Mouse (Mus musculus): ENCODE data around the gene Zrsr2. TPM values are rescaled to one million over a fixed set of nuclear protein-coding genes. Genes with fewer than 3 reads are reported as not detected.

The Zrsr2 gene
- polyA plus RNA-seq, 1 experiment from 2014 or later, result 42.8 TPM

GRCm38 (mm10) chrX:163951618-163952017 lies 6.8 kb downstream of the Zrsr2 start:
- ATAC-seq (no peak), DNase-seq (ENCODE audit: low read depth, low spot score) (no peak)
- in situ Hi-C loops (cut with MboI; ENCODE audit: low pct_unique_long_range_greater_than_20kb), result loop anchor here (10.0 kb wide), 1 partner anchor 123 kb away; the partner anchor contains the start of gene Siah1b
- ChIA-PET POLR2A (no interaction called here), CTCF (no interaction called here)
- no peak for TF ChIP-seq CTCF (IDR thresholded peaks at IDR 0.05)
- peaks cover 9% of the 10 kb centered on the region for H3K27me3 ChIP-seq

GRCm38 (mm10) chrX:163944381-163944780 lies 14.1 kb downstream of the Zrsr2 start:
- CTCF ChIA-PET, result no interaction called here
- peak; percentile 39 for ATAC-seq
- no peak for TF ChIP-seq CTCF (IDR thresholded peaks at IDR 0.05)
- no peak for DNase-seq (ENCODE audit: low read depth, low spot score)
- no peaks in the 10 kb centered on the region for H3K27me3 ChIP-seq
- in situ Hi-C loops (cut with MboI; ENCODE audit: low pct_unique_long_range_greater_than_20kb), result no loop called here
- POLR2A ChIA-PET, result no interaction called here

- in situ Hi-C loops (cut with MboI; ENCODE audit: low pct_unique_long_range_greater_than_20kb), result no loop called here
- CTCF ChIA-PET, result no interaction called here
- ATAC-seq (peak; percentile 92), DNase-seq (ENCODE audit: low read depth, low spot score) (peak; percentile 25)
- TF ChIP-seq CTCF (IDR thresholded peaks at IDR 0.05), result no peak
- no peaks in the 10 kb centered on the region for H3K27me3 ChIP-seq
- POLR2A ChIA-PET, result no interaction called here
Observed at GRCm38 (mm10) chrX:163938587-163938986, 19.9 kb downstream of the Zrsr2 start.

DNA sequence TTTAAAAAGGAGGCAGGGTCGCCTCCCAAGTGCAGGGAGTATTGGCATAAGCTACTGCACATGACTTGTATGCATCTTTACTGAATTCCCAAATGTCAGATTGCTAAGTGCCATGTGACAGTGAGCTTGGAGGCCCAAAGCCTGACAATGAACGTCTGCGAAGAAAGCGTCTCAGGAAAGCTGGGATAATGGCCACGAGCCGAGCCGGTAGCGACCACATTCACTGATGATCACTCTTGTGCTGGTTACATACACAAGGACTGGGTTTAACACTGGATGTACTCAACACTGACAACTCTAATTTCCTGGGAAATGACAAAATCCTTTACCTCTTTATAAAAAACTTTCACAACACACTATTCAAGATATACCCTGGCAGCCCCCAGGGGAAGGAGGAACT lies 23.7 kb downstream of the Zrsr2 start:
- ATAC-seq (no peak), DNase-seq (ENCODE audit: low read depth, low spot score) (no peak)
- peaks cover 13% of the 10 kb centered on the region for H3K27me3 ChIP-seq
- in situ Hi-C loops (cut with MboI; ENCODE audit: low pct_unique_long_range_greater_than_20kb), result no loop called here
- ChIA-PET POLR2A (interaction anchor here (0.6 kb wide), 2 partner anchors 36 to 135 kb away, joined by 3 read pairs; no protein-coding TSS in a partner anchor), CTCF (no interaction called here)
- no peak for TF ChIP-seq CTCF (IDR thresholded peaks at IDR 0.05)

DNA sequence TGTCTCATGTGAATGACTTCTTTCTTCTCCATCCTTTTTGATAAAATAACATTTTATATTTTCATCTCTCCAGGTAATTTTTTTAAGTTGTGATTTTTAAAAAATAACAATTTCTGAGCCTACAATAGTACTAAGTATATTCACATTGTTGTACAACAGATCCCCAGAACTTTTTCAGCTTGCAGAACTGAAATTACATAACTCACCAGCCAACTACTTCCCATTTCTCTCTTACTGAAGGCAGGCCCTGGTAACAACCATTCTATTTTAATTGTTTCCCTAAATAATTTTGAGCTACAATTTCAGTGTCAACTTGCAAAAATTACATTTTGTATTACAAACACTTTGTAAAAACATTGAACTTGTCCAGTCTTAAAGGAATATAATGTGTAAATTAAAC lies 28.9 kb downstream of the Zrsr2 start:
- in situ Hi-C loops (cut with MboI; ENCODE audit: low pct_unique_long_range_greater_than_20kb), result no loop called here
- POLR2A ChIA-PET, result no interaction called here

DNA sequence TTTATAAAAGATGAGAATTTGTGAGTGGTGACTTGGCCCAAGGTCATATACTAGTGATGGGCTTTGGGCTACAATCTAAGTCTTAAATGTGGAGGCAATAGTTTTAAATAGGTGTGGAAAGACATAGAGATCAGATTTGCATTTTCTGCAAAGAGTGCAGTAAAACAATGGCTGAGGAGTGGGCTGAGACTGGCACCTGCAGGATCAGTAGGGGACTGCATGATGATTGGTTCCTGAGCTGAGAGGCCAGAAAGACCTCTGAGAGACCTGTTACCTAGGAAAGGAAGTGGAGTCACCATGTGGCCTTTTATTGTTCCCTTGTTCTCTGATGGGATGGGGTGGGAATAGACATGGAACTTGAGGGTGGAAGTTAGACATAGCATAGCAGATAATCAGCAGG lies 45.7 kb downstream of the Zrsr2 start:
- no peak for TF ChIP-seq CTCF (IDR thresholded peaks at IDR 0.05)
- no peak for ATAC-seq
- ChIA-PET CTCF (interaction anchor here (0.8 kb wide), 1 partner anchor 50 kb away, joined by 3 read pairs; no protein-coding TSS in a partner anchor), POLR2A (no interaction called here)
- in situ Hi-C loops (cut with MboI; ENCODE audit: low pct_unique_long_range_greater_than_20kb), result loop anchor here (10.0 to 25.0 kb wide), 3 partner anchors 750 to 988 kb away; no protein-coding TSS in a partner anchor
- peaks cover 12% of the 10 kb centered on the region for H3K27me3 ChIP-seq
- DNase-seq (ENCODE audit: low read depth, low spot score), result no peak

More for the DNA sequence above, 28.9 kb downstream of the Zrsr2 start:
- H3K27me3 ChIP-seq, result peaks cover 33% of the 10 kb centered on the region
- TF ChIP-seq CTCF (IDR thresholded peaks at IDR 0.05), result no peak
- DNase-seq (ENCODE audit: low read depth, low spot score) (no peak), ATAC-seq (no peak)
- CTCF ChIA-PET, result no interaction called here

GRCm38 (mm10) chrX:163909381-163909780 lies 49.1 kb downstream of the Zrsr2 start:
- peaks cover 16% of the 10 kb centered on the region for H3K27me3 ChIP-seq
- POLR2A ChIA-PET, result no interaction called here
- CTCF ChIA-PET, result no interaction called here
- in situ Hi-C loops (cut with MboI; ENCODE audit: low pct_unique_long_range_greater_than_20kb), result loop anchor here (25.0 kb wide), 1 partner anchor 747 kb away; no protein-coding TSS in a partner anchor
- ATAC-seq (peak; percentile 40), DNase-seq (ENCODE audit: low read depth, low spot score) (no peak)
- TF ChIP-seq CTCF (IDR thresholded peaks at IDR 0.05), result no peak

DNA sequence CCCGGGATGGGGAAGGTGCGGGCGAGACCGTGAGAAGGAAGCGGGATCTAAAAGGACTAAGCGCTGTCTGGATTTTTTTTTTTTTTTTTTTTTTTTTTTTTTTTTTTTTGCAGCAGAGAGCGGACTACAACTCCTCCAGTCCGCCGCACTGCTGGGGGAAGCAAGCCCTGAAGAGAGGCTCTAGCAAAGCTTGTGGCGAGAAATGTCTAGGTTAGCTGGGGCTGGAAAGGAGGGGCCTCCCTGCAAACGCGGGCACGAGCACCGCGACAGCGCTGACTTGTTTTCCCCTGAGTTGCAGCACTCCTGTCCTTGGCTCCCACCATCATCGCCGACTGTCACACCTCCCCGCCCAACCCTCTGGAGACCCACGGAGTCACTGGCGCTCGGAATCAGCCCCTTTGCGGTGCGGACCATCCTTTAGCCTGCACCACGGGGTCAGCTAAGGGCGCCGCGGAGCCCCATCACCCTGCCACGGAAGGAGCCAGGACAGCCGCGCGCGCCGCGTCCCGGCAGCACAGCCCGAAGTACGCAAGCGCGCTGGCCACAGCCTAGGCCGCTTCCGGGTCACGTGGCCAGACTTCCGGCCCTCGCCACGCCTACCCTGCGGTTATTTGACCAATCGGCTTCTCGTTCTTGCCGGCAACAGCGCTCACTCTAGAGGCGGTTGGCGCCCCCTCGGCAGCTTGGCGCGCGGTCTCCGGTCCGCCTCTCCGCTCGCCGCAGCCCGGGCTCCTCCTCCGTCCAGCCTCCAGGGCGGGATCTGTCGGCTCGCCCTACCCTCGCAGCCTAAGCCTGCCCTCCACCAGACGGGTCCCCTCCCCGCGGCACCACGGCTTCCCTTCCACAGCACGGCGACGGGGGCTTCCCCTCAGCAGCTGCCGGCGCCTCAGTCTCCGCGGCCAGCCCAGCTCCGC lies 49.9 kb downstream of the Zrsr2 start, which contains the start of gene Ap1s2:
Gene Ap1s2 (plus strand): TSS at position 681 of the 914 bp plus-strand sequence.
- H3K27me3 ChIP-seq, result peaks cover 18% of the 10 kb centered on the region
- POLR2A ChIA-PET, result no interaction called here
- peak; percentile 42 for DNase-seq (ENCODE audit: low read depth, low spot score)
- in situ Hi-C loops (cut with MboI; ENCODE audit: low pct_unique_long_range_greater_than_20kb), result loop anchor here (25.0 kb wide), 1 partner anchor 746 kb away; no protein-coding TSS in a partner anchor
- TF ChIP-seq CTCF (IDR thresholded peaks at IDR 0.05), result no peak
- CTCF ChIA-PET, result no interaction called here
- ATAC-seq, result peak; percentile 99

- H3K27me3 ChIP-seq, result peaks cover 24% of the 10 kb centered on the region
- ChIA-PET CTCF (no interaction called here), POLR2A (no interaction called here)
- DNase-seq (ENCODE audit: low read depth, low spot score) (no peak), ATAC-seq (no peak)
- no peak for TF ChIP-seq CTCF (IDR thresholded peaks at IDR 0.05)
- in situ Hi-C loops (cut with MboI; ENCODE audit: low pct_unique_long_range_greater_than_20kb), result loop anchor here (25.0 kb wide), 1 partner anchor 746 kb away; no protein-coding TSS in a partner anchor
Observed at GRCm38 (mm10) chrX:163908003-163908336, 50.5 kb downstream of the Zrsr2 start.

GRCm38 (mm10) chrX:163906861-163907260 lies 51.6 kb downstream of the Zrsr2 start:
- POLR2A ChIA-PET, result no interaction called here
- ATAC-seq, result no peak
- no peak for TF ChIP-seq CTCF (IDR thresholded peaks at IDR 0.05)
- DNase-seq (ENCODE audit: low read depth, low spot score), result no peak
- peaks cover 27% of the 10 kb centered on the region for H3K27me3 ChIP-seq
- in situ Hi-C loops (cut with MboI; ENCODE audit: low pct_unique_long_range_greater_than_20kb), result loop anchor here (25.0 kb wide), 1 partner anchor 745 kb away; no protein-coding TSS in a partner anchor
- CTCF ChIA-PET, result interaction anchor here (1.3 kb wide), 1 partner anchor 11 kb away, joined by 3 read pairs; no protein-coding TSS in a partner anchor

DNA sequence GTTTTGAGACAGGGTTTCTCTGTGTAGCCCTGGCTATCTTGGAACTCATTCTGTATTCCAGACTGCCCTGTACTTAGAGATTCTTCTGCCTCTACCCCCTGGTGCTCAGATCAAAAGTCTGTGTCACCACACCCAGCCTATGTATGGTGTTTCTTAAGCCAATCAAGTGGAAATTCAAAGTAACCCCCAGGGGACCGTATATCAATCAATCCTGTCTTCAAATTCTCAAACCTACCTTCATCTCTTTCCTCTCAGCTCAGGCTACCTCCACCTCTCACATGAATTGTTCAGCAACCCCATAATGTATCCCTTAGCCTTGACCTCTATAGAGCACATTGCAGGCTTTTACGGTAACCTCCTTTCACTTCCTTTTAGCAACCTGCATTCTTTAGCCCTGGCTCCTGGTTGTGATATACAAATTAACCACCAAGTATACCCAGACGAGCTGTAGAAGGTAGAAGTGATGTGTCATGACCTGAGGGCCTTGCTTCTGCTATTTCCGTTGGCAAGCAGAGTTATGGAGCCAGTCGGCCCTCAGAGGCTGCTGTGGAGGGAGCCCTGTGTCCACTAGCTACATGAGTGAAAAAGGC lies 58.9 kb downstream of the Zrsr2 start:
- POLR2A ChIA-PET, result no interaction called here
- ATAC-seq (no peak), DNase-seq (ENCODE audit: low read depth, low spot score) (no peak)
- in situ Hi-C loops (cut with MboI; ENCODE audit: low pct_unique_long_range_greater_than_20kb), result loop anchor here (25.0 kb wide), 1 partner anchor 737 kb away; no protein-coding TSS in a partner anchor
- CTCF ChIA-PET, result no interaction called here
- no peak for TF ChIP-seq CTCF (IDR thresholded peaks at IDR 0.05)
- H3K27me3 ChIP-seq, result peaks cover 18% of the 10 kb centered on the region
